Mouse (Mus musculus) naive thymus-derived CD4-positive, alpha-beta T cell, adult 2 months (primary cell): ENCODE data around the gene Olfr1141.

Experiments
- DNase-seq: peaks from one replicate; pipeline ENCODE4 v3.0.0-alpha.2; 2011; ENCODE audit warnings: low read depth

The Olfr1141 gene

GRCm38 (mm10) chr2:87753891-87754290 is at the start of gene Olfr1141:
Gene Olfr1141, minus strand, starts transcription at chr2:87753991.
- DNase-seq: no peak

GRCm38 (mm10) chr2:87800292-87800691 is 46.5 kb upstream of the Olfr1141 start, which contains the start of gene Olfr1143:
Gene Olfr1143, plus strand, starts transcription at chr2:87800592.
- DNase-seq: no peak

- no peak for DNase-seq
These were observed 25.4 kb upstream of the Olfr1141 start, which contains the start of gene Olfr152 for GRCm38 (mm10) chr2:87779183-87779582. Gene Olfr152, plus strand, starts transcription at chr2:87779483.

- no peak for DNase-seq
These were observed 22.4 kb upstream of the Olfr1141 start for GRCm38 (mm10) chr2:87776143-87776542.

GRCm38 (mm10) chr2:87743452-87743851 is 10.3 kb downstream of the Olfr1141 start, which contains the start of gene Olfr1140:
Gene Olfr1140, plus strand, starts transcription at chr2:87743752.
- DNase-seq: no peak

- no peak for DNase-seq
These were observed 13.9 kb downstream of the Olfr1141 start, which contains the start of gene Olfr1138 for GRCm38 (mm10) chr2:87739878-87740277. Gene Olfr1138, minus strand, starts transcription at chr2:87739978.

- no peak for DNase-seq
These were observed 40.7 kb downstream of the Olfr1141 start, which contains the start of gene Olfr1137 for GRCm38 (mm10) chr2:87713079-87713478. Gene Olfr1137, minus strand, starts transcription at chr2:87713179.
